Mouse (Mus musculus): ENCODE measurements around the gene Slc35e3. TPM values are rescaled to one million over a fixed set of nuclear protein-coding genes. Genes with fewer than 3 reads are reported as not detected.
"Not testable (repeated sequence)": the region's sequence is repeated elsewhere in the genome, so short reads cannot be mapped to it uniquely, and the experiment has no call there.

The Slc35e3 gene
- polyA plus RNA-seq, 1 experiment from 2014 or later: 5.3 TPM

GRCm38 (mm10) chr10:117765116-117765894 lies 19.1 kb upstream of the Slc35e3 start:
- H3K36me3 ChIP-seq: peaks cover 95% of the 10 kb centered on the region
- 86% methylated on average over 11 of the region's 11 CpGs for WGBS (ENCODE audit: insufficient replicate concordance)
- no peak overlapping the region for H3K9ac ChIP-seq
- no peak overlapping the region for H3K27ac ChIP-seq
- no peak for ATAC-seq
- no peak overlapping the region for H3K4me3 ChIP-seq
- H3K4me1 ChIP-seq: no peaks in the 10 kb centered on the region
- no peaks in the 10 kb centered on the region for H3K27me3 ChIP-seq (replicated peaks)
- H3K9me3 ChIP-seq (replicated peaks): no peaks in the 10 kb centered on the region
- H3K4me2 ChIP-seq: no peak overlapping the region

GRCm38 (mm10) chr10:117764598-117764997 lies 18.4 kb upstream of the Slc35e3 start:
- Histone ChIP-seq H3K4me3 (no peak overlapping the region), H3K27ac (no peak overlapping the region), H3K4me2 (no peak overlapping the region), H3K9ac (no peak overlapping the region), H3K9me3 (replicated peaks) (no peaks in the 10 kb centered on the region), H3K27me3 (replicated peaks) (no peaks in the 10 kb centered on the region), H3K36me3 (peaks cover 95% of the 10 kb centered on the region), H3K4me1 (no peaks in the 10 kb centered on the region)
- ATAC-seq: no peak
- WGBS (ENCODE audit: insufficient replicate concordance): 84% methylated on average over 6 of the region's 6 CpGs

GRCm38 (mm10) chr10:117763588-117764190 lies 17.5 kb upstream of the Slc35e3 start:
- H3K27me3 ChIP-seq (replicated peaks): no peaks in the 10 kb centered on the region
- H3K4me2 ChIP-seq: no peak overlapping the region
- ATAC-seq: no peak
- H3K4me1 ChIP-seq: no peaks in the 10 kb centered on the region
- H3K4me3 ChIP-seq: no peak overlapping the region
- 89% methylated on average over 16 of the region's 16 CpGs for WGBS (ENCODE audit: insufficient replicate concordance)
- H3K9ac ChIP-seq: no peak overlapping the region
- H3K9me3 ChIP-seq (replicated peaks): no peaks in the 10 kb centered on the region
- peaks cover 98% of the 10 kb centered on the region for H3K36me3 ChIP-seq
- H3K27ac ChIP-seq: no peak overlapping the region

- no peak overlapping the region for H3K4me2 ChIP-seq
- no peaks in the 10 kb centered on the region for H3K9me3 ChIP-seq (replicated peaks)
- no peaks in the 10 kb centered on the region for H3K4me1 ChIP-seq
- peaks cover 98% of the 10 kb centered on the region for H3K36me3 ChIP-seq
- H3K27me3 ChIP-seq (replicated peaks): no peaks in the 10 kb centered on the region
- H3K9ac ChIP-seq: no peak overlapping the region
- ATAC-seq: no peak
- no peak overlapping the region for H3K27ac ChIP-seq
- H3K4me3 ChIP-seq: no peak overlapping the region
- 93% methylated on average over 12 of the region's 12 CpGs for WGBS (ENCODE audit: insufficient replicate concordance)
Observed at GRCm38 (mm10) chr10:117762966-117763365, 16.8 kb upstream of the Slc35e3 start.

- Histone ChIP-seq H3K27ac (no peak overlapping the region), H3K27me3 (replicated peaks) (no peaks in the 10 kb centered on the region), H3K36me3 (peaks cover 98% of the 10 kb centered on the region), H3K4me3 (no peak overlapping the region), H3K4me1 (no peaks in the 10 kb centered on the region), H3K9ac (no peak overlapping the region), H3K4me2 (no peak overlapping the region), H3K9me3 (replicated peaks) (no peaks in the 10 kb centered on the region)
- no peak for ATAC-seq
- WGBS (ENCODE audit: insufficient replicate concordance): 75% methylated on average over 2 of the region's 2 CpGs
Observed at GRCm38 (mm10) chr10:117762281-117762830, 16.2 kb upstream of the Slc35e3 start.

GRCm38 (mm10) chr10:117761551-117761950 lies 15.4 kb upstream of the Slc35e3 start:
- Histone ChIP-seq H3K4me3 (no peak overlapping the region), H3K27ac (no peak overlapping the region), H3K36me3 (peaks cover 98% of the 10 kb centered on the region), H3K4me1 (no peaks in the 10 kb centered on the region), H3K9ac (no peak overlapping the region), H3K4me2 (no peak overlapping the region), H3K9me3 (replicated peaks) (no peaks in the 10 kb centered on the region), H3K27me3 (replicated peaks) (no peaks in the 10 kb centered on the region)
- no peak for ATAC-seq
- WGBS (ENCODE audit: insufficient replicate concordance): 86% methylated on average over 6 of the region's 6 CpGs

GRCm38 (mm10) chr10:117760831-117761335 lies 14.7 kb upstream of the Slc35e3 start:
- no peak overlapping the region for H3K4me3 ChIP-seq
- no peaks in the 10 kb centered on the region for H3K9me3 ChIP-seq (replicated peaks)
- peaks cover 98% of the 10 kb centered on the region for H3K36me3 ChIP-seq
- no peak overlapping the region for H3K27ac ChIP-seq
- no peak overlapping the region for H3K9ac ChIP-seq
- no peaks in the 10 kb centered on the region for H3K27me3 ChIP-seq (replicated peaks)
- WGBS (ENCODE audit: insufficient replicate concordance): 85% methylated on average over 9 of the region's 9 CpGs
- no peaks in the 10 kb centered on the region for H3K4me1 ChIP-seq
- ATAC-seq: no peak
- no peak overlapping the region for H3K4me2 ChIP-seq

GRCm38 (mm10) chr10:117759844-117760630 lies 13.9 kb upstream of the Slc35e3 start:
- H3K27ac ChIP-seq: no peak overlapping the region
- H3K4me1 ChIP-seq: no peaks in the 10 kb centered on the region
- H3K4me2 ChIP-seq: no peak overlapping the region
- no peaks in the 10 kb centered on the region for H3K9me3 ChIP-seq (replicated peaks)
- H3K27me3 ChIP-seq (replicated peaks): no peaks in the 10 kb centered on the region
- no peak overlapping the region for H3K9ac ChIP-seq
- peaks cover 98% of the 10 kb centered on the region for H3K36me3 ChIP-seq
- H3K4me3 ChIP-seq: no peak overlapping the region
- ATAC-seq: no peak
- WGBS (ENCODE audit: insufficient replicate concordance): 82% methylated on average over 10 of the region's 10 CpGs

- no peak overlapping the region for H3K9ac ChIP-seq
- peaks cover 99% of the 10 kb centered on the region for H3K36me3 ChIP-seq
- no peak overlapping the region for H3K27ac ChIP-seq
- 83% methylated on average over 18 of the region's 18 CpGs for WGBS (ENCODE audit: insufficient replicate concordance)
- no peak overlapping the region for H3K4me2 ChIP-seq
- H3K4me3 ChIP-seq: no peak overlapping the region
- ATAC-seq: no peak
- no peaks in the 10 kb centered on the region for H3K4me1 ChIP-seq
- no peaks in the 10 kb centered on the region for H3K9me3 ChIP-seq (replicated peaks)
- H3K27me3 ChIP-seq (replicated peaks): no peaks in the 10 kb centered on the region
Observed at GRCm38 (mm10) chr10:117758749-117759727, 12.9 kb upstream of the Slc35e3 start.

- not testable (repeated sequence) for H3K9ac ChIP-seq; H3K4me3 ChIP-seq; H3K4me2 ChIP-seq; H3K9me3 ChIP-seq (replicated peaks); H3K4me1 ChIP-seq; H3K27ac ChIP-seq; H3K27me3 ChIP-seq (replicated peaks); ATAC-seq
- WGBS (ENCODE audit: insufficient replicate concordance): 89% methylated on average over 3 of the region's 3 CpGs
- peaks cover 95% of the 10 kb centered on the region for H3K36me3 ChIP-seq
Observed at GRCm38 (mm10) chr10:117758344-117758743, 12.2 kb upstream of the Slc35e3 start.

- Histone ChIP-seq H3K4me2 (no peak overlapping the region), H3K27me3 (replicated peaks) (no peaks in the 10 kb centered on the region), H3K4me3 (no peak overlapping the region), H3K36me3 (peaks cover 95% of the 10 kb centered on the region), H3K9me3 (replicated peaks) (no peaks in the 10 kb centered on the region), H3K9ac (no peak overlapping the region), H3K4me1 (no peaks in the 10 kb centered on the region), H3K27ac (no peak overlapping the region)
- ATAC-seq: no peak
- 84% methylated on average over 7 of the region's 7 CpGs for WGBS (ENCODE audit: insufficient replicate concordance)
Observed at GRCm38 (mm10) chr10:117757796-117758342, 11.7 kb upstream of the Slc35e3 start.
